Mouse (Mus musculus): ENCODE results near the gene Gm13694. TPM values are rescaled to one million over a fixed set of nuclear protein-coding genes. Genes with fewer than 3 reads are reported as not detected.

The Gm13694 gene
- total RNA-seq, 2 experiments from 2014 or later, result 2.0 to 2.3 TPM

DNA sequence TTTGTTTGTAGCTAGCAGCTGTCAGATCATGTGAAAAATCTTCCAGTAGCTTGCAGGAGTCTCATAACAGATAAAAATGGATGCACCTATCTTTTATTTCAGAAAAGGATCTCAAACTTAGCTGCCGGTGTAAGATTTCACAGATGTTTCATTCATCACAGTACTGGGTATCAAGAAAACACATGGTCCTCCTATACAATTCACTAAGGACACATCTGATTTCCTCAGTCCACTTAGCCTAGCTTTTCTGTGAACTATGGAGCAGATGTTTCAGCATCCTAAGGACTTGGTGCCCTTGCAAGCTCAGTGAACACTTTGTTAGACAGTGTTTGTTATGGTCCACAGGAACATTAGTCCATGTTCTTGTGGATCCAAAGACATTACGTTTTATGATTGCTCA is 44.6 kb downstream of the Gm13694 start:
- no peak for DNase-seq
- intact Hi-C loops (cut with DNase I), result no loop called here

DNA sequence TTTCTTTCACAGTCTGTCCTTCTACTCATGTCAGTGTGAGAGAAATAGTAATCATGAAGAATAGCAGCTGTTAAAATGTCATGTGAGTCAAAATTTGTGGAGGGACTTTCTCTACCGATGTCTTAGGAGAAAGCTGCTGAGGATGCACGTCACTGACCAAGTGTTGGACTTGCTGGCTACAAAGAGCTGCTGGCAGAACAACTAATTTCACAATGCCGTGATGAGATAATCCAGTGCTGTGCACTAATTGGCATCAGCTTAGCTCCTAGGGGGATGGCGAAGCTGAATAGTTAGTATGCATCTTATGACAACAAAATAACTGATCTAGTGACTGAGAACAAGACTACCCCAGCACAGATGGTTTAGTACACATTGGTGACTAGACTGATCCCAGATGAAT is 46.5 kb downstream of the Gm13694 start:
- DNase-seq, result no peak
- intact Hi-C loops (cut with DNase I), result loop anchor here (5.0 kb wide), 1 partner anchor 293 kb away; no protein-coding TSS in a partner anchor

Other genes starting within 250 kb of the Gm13694 start
- gene Fam171b, start 166.3 kb upstream of the Gm13694 start, total RNA-seq (2021), result 100 to 1,000 TPM; 133 to 144 TPM
- gene Zswim2, start 37.7 kb upstream of the Gm13694 start, total RNA-seq (2021), result under 1 TPM in 1 of 2 experiments, not detected in 1; 0.28 TPM
- gene Gm13698, start 23.2 kb upstream of the Gm13694 start, total RNA-seq (2021), result 1 to 10 TPM; 2.0 to 2.3 TPM
- 1 to 10 TPM; 2.0 to 2.3 TPM for gene Gm13693, start 17.4 kb upstream of the Gm13694 start, total RNA-seq (2021)
- not detected for gene Gm13695, start 11.6 kb upstream of the Gm13694 start, total RNA-seq (2021)
- 1 to 10 TPM; 2.0 to 2.3 TPM for gene Gm13696, start 5.8 kb upstream of the Gm13694 start, total RNA-seq (2021)
- gene Gm13697, start 5.8 kb downstream of the Gm13694 start, total RNA-seq (2021), result 1 to 10 TPM; 2.0 to 2.3 TPM
- gene Gm13691, start 11.6 kb downstream of the Gm13694 start, total RNA-seq (2021), result 1 to 10 TPM; 2.0 to 2.3 TPM

Measured in left cerebral cortex, postnatal 4 days (tissue).